Mouse (Mus musculus): Measurements from ENCODE around the gene Usp5.

GRCm38 (mm10) chr6:124822049-124822448 lies 7.2 kb downstream of the Usp5 start:
- TF ChIP-seq POLR2A (IDR thresholded peaks at IDR 0.05; ENCODE audit: low read depth, low read length) (no peak), CTCF (conservative IDR thresholded peaks at IDR 0.05; ENCODE audit: insufficient read depth, insufficient read length, low read depth, low read length) (no peak)

Measured in kidney, adult 2 months (tissue).